Mouse (Mus musculus): ENCODE results near the gene Prom2.

Gene Prom2

DNA sequence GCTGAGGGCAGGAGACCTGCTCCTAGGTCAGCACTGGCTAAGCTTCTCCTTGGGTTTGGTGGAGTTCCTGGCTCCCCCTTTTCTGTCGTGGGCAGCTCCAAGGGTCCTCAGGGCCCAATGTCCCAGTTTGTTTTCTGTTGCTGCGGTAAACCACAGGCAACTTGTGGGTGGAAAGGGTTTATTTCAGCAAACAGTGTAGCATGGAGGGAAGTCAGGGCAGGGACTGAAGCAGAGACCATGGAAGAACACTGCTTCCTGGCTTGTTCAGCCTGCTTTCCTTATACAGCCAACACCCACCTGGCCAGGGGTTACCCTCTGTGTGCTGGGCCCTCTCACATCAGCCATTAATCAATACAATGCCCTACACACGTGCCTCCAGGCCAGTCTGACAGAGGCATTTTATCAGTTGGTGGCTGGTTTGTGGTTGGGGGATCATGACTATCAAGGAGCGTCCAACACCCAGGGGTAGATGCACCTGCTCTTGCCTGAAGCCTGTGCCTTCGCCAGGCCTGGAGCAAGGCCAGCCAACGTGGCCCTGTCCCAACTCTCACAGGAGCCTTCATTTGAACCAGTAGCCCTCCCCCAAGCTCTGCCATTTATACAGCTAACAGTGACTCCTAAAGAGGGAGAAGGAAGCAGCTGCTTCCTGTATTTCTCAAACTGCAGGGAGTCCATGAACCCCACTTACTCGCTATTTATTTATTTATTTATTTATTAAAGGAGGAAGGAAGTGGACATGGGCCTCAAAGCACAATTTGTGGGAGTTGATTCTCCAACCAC, 17.1 kb downstream of the Prom2 start:
- no peak for DNase-seq (ENCODE audit: low spot score)

- peak; percentile 8 for DNase-seq (ENCODE audit: low spot score)
Observed at GRCm38 (mm10) chr2:127522006-127522441, 19.2 kb downstream of the Prom2 start, which contains the start of gene Kcnip3. Gene Kcnip3, minus strand, starts transcription at chr2:127522094.

DNA sequence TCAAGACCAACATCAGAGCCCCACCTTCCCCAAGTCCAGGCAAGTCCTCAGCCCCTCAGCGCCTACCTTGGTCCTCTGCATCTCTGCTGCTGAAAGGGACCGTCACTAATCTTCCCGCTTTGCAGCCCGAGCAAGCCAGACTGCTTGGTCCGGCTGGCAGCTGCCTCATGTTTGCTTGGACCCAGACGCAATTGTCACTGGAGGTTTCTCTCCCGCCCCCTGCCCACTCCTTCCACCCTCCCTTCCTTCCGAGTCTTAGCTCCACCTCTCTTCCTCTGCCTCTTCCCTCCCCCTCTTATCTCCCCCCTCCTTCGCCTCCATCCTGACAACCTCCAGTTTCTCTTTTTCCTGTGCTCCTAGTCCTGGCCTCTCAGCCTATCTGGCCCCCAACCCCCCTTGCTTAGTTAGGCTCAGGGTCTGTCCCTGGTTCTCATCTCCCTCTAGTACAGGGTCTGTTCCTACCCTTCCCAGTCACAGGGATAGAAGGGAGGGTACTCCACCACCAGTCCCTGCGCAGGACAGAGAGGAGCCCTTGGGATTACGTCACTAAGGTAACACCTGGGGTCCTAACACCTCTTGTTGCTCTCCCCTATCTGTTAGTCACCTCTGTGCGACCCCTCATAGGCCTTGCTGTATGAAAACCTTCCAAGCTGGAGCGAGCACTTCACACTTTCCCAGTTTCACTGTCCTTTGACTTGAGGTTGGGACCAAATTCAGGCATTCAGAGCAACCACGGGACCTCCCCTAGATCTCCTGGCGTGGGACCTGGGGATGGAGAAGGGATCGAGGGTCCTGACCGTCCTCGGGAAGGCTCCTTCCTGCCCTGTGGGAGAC, 19.9 kb downstream of the Prom2 start:
- DNase-seq (ENCODE audit: low spot score), result no peak

- DNase-seq (ENCODE audit: low spot score), result no peak
Observed at GRCm38 (mm10) chr2:127520123-127520522, 21.1 kb downstream of the Prom2 start.

- DNase-seq (ENCODE audit: low spot score), result no peak
Observed at GRCm38 (mm10) chr2:127519308-127519707, 22.0 kb downstream of the Prom2 start.

GRCm38 (mm10) chr2:127518831-127519230, 22.4 kb downstream of the Prom2 start:
- DNase-seq (ENCODE audit: low spot score), result no peak

GRCm38 (mm10) chr2:127518273-127518672, 23.0 kb downstream of the Prom2 start:
- no peak for DNase-seq (ENCODE audit: low spot score)

GRCm38 (mm10) chr2:127517081-127517480, 24.2 kb downstream of the Prom2 start:
- no peak for DNase-seq (ENCODE audit: low spot score)

- no peak for DNase-seq (ENCODE audit: low spot score)
Observed at GRCm38 (mm10) chr2:127514380-127515124, 26.7 kb downstream of the Prom2 start.

DNA sequence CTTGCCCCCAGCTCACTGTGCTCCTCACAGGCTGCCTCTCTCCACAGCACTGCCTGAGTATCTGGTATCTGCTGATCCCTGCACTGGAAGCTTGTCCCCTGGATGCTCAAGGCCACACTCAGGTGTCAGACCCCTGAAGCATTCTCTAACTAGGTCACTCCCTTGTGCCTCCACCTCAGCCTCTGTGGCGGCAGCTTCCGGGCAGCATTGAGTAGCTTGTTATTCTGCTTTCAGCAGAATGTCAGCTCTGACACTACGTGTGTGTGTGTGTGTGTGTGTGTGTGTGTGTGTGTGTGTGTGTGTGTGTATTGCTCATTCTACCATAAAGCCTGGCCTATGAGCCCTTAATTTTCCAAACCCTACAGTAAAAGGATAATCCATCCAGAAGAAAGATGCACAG, 28.0 kb downstream of the Prom2 start:
- DNase-seq (ENCODE audit: low spot score), result no peak

DNA sequence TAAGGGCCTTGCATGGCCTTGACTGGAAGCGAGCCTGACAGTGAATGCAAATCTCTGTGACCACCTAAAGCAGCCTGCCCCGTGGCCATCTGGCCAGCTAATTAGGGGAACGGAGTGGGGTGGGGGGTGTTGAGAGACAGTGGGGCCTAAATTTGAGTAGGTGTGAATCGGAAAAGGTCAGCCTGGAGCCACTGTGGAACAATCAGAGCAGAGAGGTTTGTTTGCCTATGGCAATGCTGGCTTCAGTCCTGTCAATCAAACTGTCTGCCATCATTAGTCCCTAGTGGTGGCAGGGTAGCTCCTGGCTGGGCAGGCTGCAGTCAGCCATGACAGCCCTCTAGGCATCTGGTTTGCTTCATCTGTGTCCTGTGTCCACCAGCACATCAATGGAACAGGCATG, 29.8 kb downstream of the Prom2 start:
- DNase-seq (ENCODE audit: low spot score), result no peak

GRCm38 (mm10) chr2:127507967-127508660, 33.2 kb downstream of the Prom2 start:
- DNase-seq (ENCODE audit: low spot score), result no peak

DNA sequence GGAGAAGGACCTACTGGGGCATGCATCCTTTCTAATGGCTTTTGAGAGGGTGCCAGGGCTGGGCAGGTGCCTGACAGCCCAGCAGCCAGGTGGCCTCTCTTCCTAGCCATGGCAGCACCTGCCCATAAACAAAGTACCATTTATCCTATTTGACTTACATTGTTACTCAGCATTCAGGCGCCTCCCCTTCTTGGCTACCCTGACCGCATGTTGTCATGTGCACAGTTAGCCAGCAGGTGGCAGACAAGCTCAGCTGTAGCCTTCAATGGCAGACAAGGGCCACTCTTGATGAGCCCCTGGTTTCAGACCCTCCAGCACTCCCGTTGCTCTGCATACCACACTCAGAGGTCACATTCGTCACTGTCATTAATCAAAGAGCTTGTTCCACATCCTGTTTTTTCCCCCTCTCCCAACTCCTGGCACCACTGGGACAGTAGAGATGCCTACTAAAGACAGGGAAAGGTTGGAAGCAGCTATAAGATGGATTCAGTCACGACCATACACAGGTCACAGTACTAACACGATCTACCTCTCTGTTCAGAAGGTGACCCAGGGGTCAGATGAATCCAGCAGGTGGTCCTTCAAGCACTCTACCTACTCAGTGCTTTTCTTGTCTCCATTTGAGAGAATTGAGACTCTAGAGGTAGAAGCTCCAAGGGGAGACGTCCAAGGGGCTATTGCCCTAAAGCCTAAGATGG, 34.0 kb downstream of the Prom2 start:
- DNase-seq (ENCODE audit: low spot score), result peak; percentile 20

GRCm38 (mm10) chr2:127506131-127506632, 35.1 kb downstream of the Prom2 start:
- DNase-seq (ENCODE audit: low spot score), result no peak

- DNase-seq (ENCODE audit: low spot score), result no peak
Observed at GRCm38 (mm10) chr2:127505196-127505595, 36.1 kb downstream of the Prom2 start.

- no peak for DNase-seq (ENCODE audit: low spot score)
Observed at GRCm38 (mm10) chr2:127503751-127504549, 37.3 kb downstream of the Prom2 start.

DNA sequence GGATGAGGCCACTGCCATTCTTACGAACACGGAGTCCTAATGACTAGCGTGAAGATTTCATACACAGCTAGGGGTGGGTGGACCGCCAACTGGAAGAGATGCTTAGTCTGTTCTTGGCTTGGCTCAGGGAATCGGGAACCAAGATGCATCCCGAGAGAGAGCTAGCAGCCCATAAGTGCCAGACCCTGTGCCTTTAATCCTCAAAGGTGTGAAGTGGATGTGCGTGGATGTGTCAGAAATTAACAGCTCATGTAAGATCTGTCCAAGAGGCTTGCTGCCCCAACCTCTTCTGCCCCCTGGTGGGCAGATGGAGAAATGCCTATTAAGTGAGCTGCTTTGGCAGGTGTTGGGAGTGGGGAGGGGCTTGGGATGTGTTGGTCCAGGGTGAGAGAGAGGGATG, 40.2 kb downstream of the Prom2 start:
- no peak for DNase-seq (ENCODE audit: low spot score)

GRCm38 (mm10) chr2:127498750-127499149, 42.5 kb downstream of the Prom2 start:
- no peak for DNase-seq (ENCODE audit: low spot score)

GRCm38 (mm10) chr2:127496321-127496720, 44.9 kb downstream of the Prom2 start:
- no peak for DNase-seq (ENCODE audit: low spot score)
